30 mouse cellular contexts compared by ENCODE assay signal in genomic region chr15:101694207-101694606, GRCm38 (mm10). TPM values are rescaled to one million over a fixed set of nuclear protein-coding genes. Genes with fewer than 3 reads are reported as not detected.
DNase-seq lines count a peak whose midpoint lies in the region; ATAC-seq and TF ChIP-seq lines count a peak whose summit lies in the region.
"Had no signal": no experiment of that assay in that cellular context is flagged by ENCODE, and none has a peak within 500 bp of the region (broad histone marks: within the 10 kb centered on the region; RNA-seq: fewer than 3 reads in every experiment).

Gene Krt6a (minus strand): TSS chr15:101694307.

- no peak within 1 kb of the TSS for H3K9ac ChIP-seq in limb, embryonic 15.5 days
- H3K9ac ChIP-seq in stomach, embryonic 14.5 days (replicated peaks; ENCODE audit: low read depth, low read length) = no peak within 1 kb of the TSS
- H3K9ac ChIP-seq in stomach, postnatal 0 days (ENCODE audit: low read length) = no peak within 1 kb of the TSS
- H3K9ac ChIP-seq: forebrain, embryonic 13.5 days; heart, embryonic 13.5 days; hindbrain, embryonic 12.5 days; hindbrain, embryonic 15.5 days had no signal

- H3K9me3 ChIP-seq in limb, embryonic 15.5 days = no peaks in the 10 kb centered on the region
- no peaks in the 10 kb centered on the region for H3K9me3 ChIP-seq in limb, embryonic 10.5 days (replicated peaks)
- H3K9me3 ChIP-seq in stomach, embryonic 14.5 days (ENCODE audit: control insufficient read depth, low read depth, low read length) = no peaks in the 10 kb centered on the region
- no peaks in the 10 kb centered on the region for H3K9me3 ChIP-seq in stomach, postnatal 0 days (ENCODE audit: control insufficient read depth, low read length)
- H3K9me3 ChIP-seq: forebrain, embryonic 10.5 days; forebrain, embryonic 13.5 days; heart, embryonic 10.5 days; heart, embryonic 13.5 days; hindbrain, embryonic 12.5 days; hindbrain, embryonic 15.5 days had no signal

- 77% methylated on average over 5 of the region's 5 CpGs for WGBS in limb, embryonic 15.5 days
- 88% methylated on average over 5 of the region's 5 CpGs for WGBS in limb, embryonic 10.5 days
- WGBS in stomach, embryonic 14.5 days = 79% methylated on average over 5 of the region's 5 CpGs
- 65% methylated on average over 5 of the region's 5 CpGs for WGBS in stomach, postnatal 0 days

- no peak for TF ChIP-seq EP300 in stomach, postnatal 0 days (optimal IDR thresholded peaks at IDR 0.05)

- ATAC-seq in limb, embryonic 15.5 days (ENCODE audit: insufficient number of reproducible peaks, low FRiP score, low TSS enrichment, low read depth) = no peak
- no peak for ATAC-seq in stomach, embryonic 14.5 days (ENCODE audit: insufficient number of reproducible peaks, insufficient read depth, low FRiP score, low read depth)
- ATAC-seq in stomach, postnatal 0 days (ENCODE audit: low FRiP score, low TSS enrichment) = no peak
- ATAC-seq in monocyte, adult 5-6 weeks (replicated peaks; ENCODE audit: insufficient number of reproducible peaks, low FRiP score, low TSS enrichment, poor library complexity, severe bottlenecking) = no peak
- ATAC-seq: CD4-positive, CD25-positive, alpha-beta regulatory T cell, adult 4 months; forebrain, embryonic 13.5 days; forebrain, embryonic 16.5 days had no signal

- no peak for DNase-seq in limb, embryonic 10.5 days (ENCODE audit: low spot score)
- no peak for DNase-seq in stomach, postnatal 0 days (ENCODE audit: low spot score)
- no peak for DNase-seq in layer of hippocampus, postnatal 25 days (ENCODE audit: extremely low spot score in 1 of 2, low spot score in 1 of 2)
- DNase-seq: adrenal gland, adult 2 months; adrenal gland, postnatal 14 days; cerebellum, adult 11-12 months; cerebellum, adult 8-10 months; cerebellum, postnatal 10 days; cerebellum, postnatal 36 days; embryo, embryonic 11 days; gastrocnemius, postnatal 10 days; heart, adult 2 months; heart, postnatal 14 days; heart, postnatal 4 days had no signal

- no peak within 1 kb of the TSS for H3K27ac ChIP-seq in limb, embryonic 15.5 days
- H3K27ac ChIP-seq in limb, embryonic 10.5 days = no peak within 1 kb of the TSS
- H3K27ac ChIP-seq in stomach, embryonic 14.5 days (ENCODE audit: low read length) = no peak within 1 kb of the TSS
- no peak within 1 kb of the TSS for H3K27ac ChIP-seq in stomach, postnatal 0 days (replicated peaks)
- H3K27ac ChIP-seq: forebrain, embryonic 10.5 days; forebrain, embryonic 13.5 days; heart, adult 2 months; heart, embryonic 10.5 days; heart, embryonic 13.5 days; hindbrain, embryonic 12.5 days; hindbrain, embryonic 15.5 days had no signal

- no peaks in the 10 kb centered on the region for H3K36me3 ChIP-seq in limb, embryonic 15.5 days
- no peaks in the 10 kb centered on the region for H3K36me3 ChIP-seq in limb, embryonic 10.5 days
- no peaks in the 10 kb centered on the region for H3K36me3 ChIP-seq in stomach, embryonic 14.5 days (ENCODE audit: control insufficient read depth, insufficient read depth, low read length)
- no peaks in the 10 kb centered on the region for H3K36me3 ChIP-seq in stomach, postnatal 0 days (ENCODE audit: control insufficient read depth, insufficient read depth, low read length)
- H3K36me3 ChIP-seq: forebrain, embryonic 10.5 days; heart, embryonic 10.5 days; heart, embryonic 13.5 days; hindbrain, embryonic 12.5 days; hindbrain, embryonic 15.5 days had no signal

- no peaks in the 10 kb centered on the region for H3K4me1 ChIP-seq in limb, embryonic 15.5 days
- no peaks in the 10 kb centered on the region for H3K4me1 ChIP-seq in limb, embryonic 10.5 days
- H3K4me1 ChIP-seq in stomach, embryonic 14.5 days (ENCODE audit: control insufficient read depth, insufficient read depth, low read length) = no peaks in the 10 kb centered on the region
- no peaks in the 10 kb centered on the region for H3K4me1 ChIP-seq in stomach, postnatal 0 days (replicated peaks; ENCODE audit: control insufficient read depth, insufficient read depth)
- H3K4me1 ChIP-seq: forebrain, embryonic 13.5 days; heart, embryonic 10.5 days; heart, embryonic 13.5 days; hindbrain, embryonic 12.5 days; hindbrain, embryonic 15.5 days had no signal

- no peak within 1 kb of the TSS for H3K4me3 ChIP-seq in limb, embryonic 15.5 days
- no peak within 1 kb of the TSS for H3K4me3 ChIP-seq in limb, embryonic 10.5 days
- no peak within 1 kb of the TSS for H3K4me3 ChIP-seq in stomach, embryonic 14.5 days (ENCODE audit: low read depth, low read length)
- H3K4me3 ChIP-seq in stomach, postnatal 0 days (ENCODE audit: low read depth, low read length) = no peak within 1 kb of the TSS
- H3K4me3 ChIP-seq: forebrain, embryonic 10.5 days; forebrain, embryonic 13.5 days; heart, adult 2 months; heart, embryonic 10.5 days; heart, embryonic 13.5 days; hindbrain, embryonic 12.5 days; hindbrain, embryonic 15.5 days had no signal

- TF ChIP-seq CTCF in stomach, postnatal 0 days (IDR thresholded peaks at IDR 0.05; ENCODE audit: low read depth) = no peak

- H3K4me2 ChIP-seq in limb, embryonic 15.5 days = no peak within 1 kb of the TSS
- H3K4me2 ChIP-seq in stomach, embryonic 14.5 days (replicated peaks; ENCODE audit: low read depth, low read length) = no peak within 1 kb of the TSS
- no peak within 1 kb of the TSS for H3K4me2 ChIP-seq in stomach, postnatal 0 days (replicated peaks; ENCODE audit: low read depth)
- H3K4me2 ChIP-seq: forebrain, embryonic 13.5 days; heart, embryonic 13.5 days; hindbrain, embryonic 12.5 days; hindbrain, embryonic 15.5 days had no signal

- no peaks in the 10 kb centered on the region for H3K27me3 ChIP-seq in limb, embryonic 15.5 days
- H3K27me3 ChIP-seq in limb, embryonic 10.5 days (ENCODE audit: low read depth, poor library complexity, severe bottlenecking) = no peaks in the 10 kb centered on the region
- no peaks in the 10 kb centered on the region for H3K27me3 ChIP-seq in stomach, embryonic 14.5 days (ENCODE audit: control insufficient read depth, insufficient read depth, low read length)
- H3K27me3 ChIP-seq in stomach, postnatal 0 days (ENCODE audit: control insufficient read depth, insufficient read depth, low read length) = no peaks in the 10 kb centered on the region
- H3K27me3 ChIP-seq: forebrain, embryonic 13.5 days; hindbrain, embryonic 12.5 days; hindbrain, embryonic 15.5 days had no signal

RNA-seq across cellular contexts. Expression of gene Krt6a, which starts in this region (rescaled TPM):
- polyA plus RNA-seq in limb, embryonic 15.5 days (2015; fragmentation: Nextera tagmentation; extraction: Ambion mirVana) = 290 and 312 TPM in 2 replicates
- polyA plus RNA-seq in limb, embryonic 10.5 days (2016; fragmentation: Nextera tagmentation; extraction: Ambion mirVana) = 0.13 TPM in 1 of 2 replicates, not detected in the other
- 16.8 and 25.8 TPM in 2 replicates for polyA plus RNA-seq in stomach, embryonic 14.5 days (2014; fragmentation: Nextera tagmentation; extraction: Ambion mirVana)
- 30.7 and 42.9 TPM in 2 replicates for polyA plus RNA-seq in stomach, postnatal 0 days (2015; fragmentation: Nextera tagmentation; extraction: Ambion mirVana)
- not detected for total RNA-seq in layer of hippocampus, postnatal 25 days (2021)
- not detected in 3 replicates for total RNA-seq in monocyte, adult 5-6 weeks (2017)
- total RNA-seq: adrenal gland, adult 2 months; adrenal gland, postnatal 14 days; gastrocnemius, adult 18-20 months; gastrocnemius, postnatal 10 days; heart, adult 2 months; heart, postnatal 14 days; heart, postnatal 4 days; MEL had no signal
- polyA plus RNA-seq: adrenal gland, adult 2 months; C2C12; CD4-positive, CD25-positive, alpha-beta regulatory T cell, adult 4 months; cortical plate, adult 2 months; forebrain, embryonic 10.5 days; forebrain, embryonic 13.5 days; forebrain, embryonic 16.5 days; heart, adult 2 months; heart, embryonic 13.5 days; hindbrain, embryonic 12.5 days; intestine, embryonic 14.5 days had no signal

Comparison
In these comparisons a context has a peak if more than half of its experiments do, and no peak if none do; other contexts are left out.
1. RNA of gene Krt6a (polyA plus RNA-seq): 290 to 312 TPM in limb, embryonic 15.5 days, 30.7 to 42.9 TPM in stomach, postnatal 0 days and 16.8 to 25.8 TPM in stomach, embryonic 14.5 days; 0.13 TPM in limb, embryonic 10.5 days; every median in the first group is over 10 times any median in the second.